Mouse (Mus musculus) gastrocnemius, adult 18-20 months (tissue): ENCODE results near the gene Myl3. TPM values are rescaled to one million over a fixed set of nuclear protein-coding genes. Genes with fewer than 3 reads are reported as not detected.

Experiments
- DNase-seq: peaks from one replicate; pipeline ENCODE4 v3.0.0; 2021; ENCODE audit warnings: low spot score
- total RNA-seq, 2 experiments: library from RNA; stranded (reverse); gene quantifications; 2 replicates each; pipeline ENCODE4 v1.2.3; 2021

Gene Myl3
- total RNA-seq, 2 experiments from 2014 or later = 624 to 860 TPM

DNA sequence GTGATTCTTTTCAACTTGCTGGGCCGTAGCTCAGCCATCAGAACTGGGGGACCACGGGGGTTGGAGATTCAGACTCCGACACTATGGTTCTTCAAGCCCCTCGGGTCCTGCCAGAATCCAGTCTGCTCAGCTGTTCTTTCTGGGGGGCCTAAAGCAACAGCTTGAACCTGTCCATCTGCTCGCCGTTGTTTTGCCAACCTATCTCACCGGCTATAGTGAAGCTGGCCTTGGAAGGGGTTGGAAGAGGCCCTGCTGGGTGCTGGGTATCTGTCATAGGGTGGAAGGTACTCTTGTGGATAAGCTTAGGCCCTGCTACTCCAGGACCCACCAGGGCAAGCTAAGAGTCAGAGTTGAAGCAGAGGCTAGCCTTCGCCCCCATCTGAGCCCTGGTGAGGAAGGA lies 19.2 kb downstream of the Myl3 start:
- no peak for DNase-seq

GRCm38 (mm10) chr9:110762763-110763162 lies 21.1 kb downstream of the Myl3 start:
- DNase-seq = no peak

DNA sequence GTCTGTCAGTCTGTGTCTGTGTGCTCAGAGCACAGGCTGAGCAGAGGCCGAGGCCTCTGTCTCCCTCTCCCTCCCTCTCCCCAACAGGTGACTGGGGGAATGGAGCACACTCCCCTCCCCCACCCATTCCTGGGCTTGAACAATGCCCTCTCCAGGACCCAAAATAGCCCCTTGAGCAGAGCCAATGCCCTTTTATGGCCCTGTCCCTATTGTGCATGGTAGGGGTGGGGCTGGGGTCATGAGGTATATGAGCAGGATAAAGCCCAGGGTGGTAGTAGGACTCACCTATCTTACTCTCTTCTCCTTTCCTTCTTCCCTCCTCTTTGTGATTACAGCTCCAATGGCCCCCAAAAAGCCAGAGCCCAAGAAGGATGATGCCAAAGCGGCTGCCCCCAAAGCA lies 21.7 kb downstream of the Myl3 start:
- DNase-seq = no peak

DNA sequence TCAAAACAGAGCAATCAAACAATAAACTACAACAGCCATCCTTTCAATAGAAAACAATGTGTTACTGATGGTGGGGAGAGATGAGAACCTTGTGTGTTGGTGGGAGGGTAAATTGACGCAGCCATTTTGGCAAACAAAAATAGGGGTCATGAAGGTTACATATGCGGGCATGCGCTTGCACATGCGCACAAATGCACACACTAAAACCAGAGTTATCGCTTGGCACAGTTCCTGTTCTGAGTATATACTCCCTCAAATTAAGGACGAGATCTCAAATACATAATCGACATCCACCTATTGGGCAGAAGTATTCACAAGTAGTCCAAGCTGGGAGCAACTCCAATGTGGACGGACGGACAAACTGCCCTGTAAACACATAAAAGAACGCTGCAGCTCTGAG lies 30.7 kb downstream of the Myl3 start:
- DNase-seq = no peak

DNA sequence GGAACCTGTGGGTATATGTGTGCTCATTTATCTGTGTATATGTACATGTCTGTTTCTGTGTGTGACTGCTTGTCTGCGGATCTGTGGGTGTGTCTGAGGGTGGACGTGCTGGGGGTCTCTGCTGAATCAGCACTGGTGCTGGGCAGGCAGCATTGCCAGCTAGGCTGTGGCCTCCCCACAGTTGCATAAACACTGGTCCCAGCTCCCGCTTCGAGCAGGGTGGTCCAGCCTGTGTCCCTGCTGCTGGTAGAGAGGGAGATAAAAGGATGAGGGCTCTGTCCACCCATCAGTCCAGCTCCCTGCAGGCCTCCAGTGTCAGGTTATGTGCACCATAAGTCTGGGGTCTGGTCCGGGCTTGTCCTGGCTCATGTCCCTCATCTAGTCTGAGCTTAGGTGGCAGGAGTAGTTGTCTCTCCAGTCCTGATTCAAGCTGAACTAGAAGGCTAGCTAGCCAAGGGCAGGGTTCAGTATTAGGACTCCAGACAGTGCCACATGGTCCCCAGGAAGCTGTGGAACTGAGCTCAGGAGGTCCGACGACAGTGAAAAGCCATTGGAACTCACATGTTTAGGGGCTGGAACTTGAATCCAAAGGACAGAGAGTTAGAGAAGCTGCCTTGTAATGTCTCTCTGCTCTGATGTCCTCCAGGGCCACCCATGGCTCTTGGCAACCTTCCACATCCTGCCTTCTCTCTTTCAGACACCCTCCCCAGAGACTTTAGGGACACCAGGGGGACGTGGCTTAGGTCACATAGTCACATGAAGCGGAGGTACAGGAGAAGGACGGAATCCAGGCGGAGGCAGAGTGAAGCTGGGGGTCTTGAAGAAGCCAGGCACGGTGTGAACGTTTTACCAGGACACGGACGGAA lies 33.0 kb downstream of the Myl3 start:
- DNase-seq = no peak

GRCm38 (mm10) chr9:110775269-110776022 lies 33.8 kb downstream of the Myl3 start:
- DNase-seq = no peak

DNA sequence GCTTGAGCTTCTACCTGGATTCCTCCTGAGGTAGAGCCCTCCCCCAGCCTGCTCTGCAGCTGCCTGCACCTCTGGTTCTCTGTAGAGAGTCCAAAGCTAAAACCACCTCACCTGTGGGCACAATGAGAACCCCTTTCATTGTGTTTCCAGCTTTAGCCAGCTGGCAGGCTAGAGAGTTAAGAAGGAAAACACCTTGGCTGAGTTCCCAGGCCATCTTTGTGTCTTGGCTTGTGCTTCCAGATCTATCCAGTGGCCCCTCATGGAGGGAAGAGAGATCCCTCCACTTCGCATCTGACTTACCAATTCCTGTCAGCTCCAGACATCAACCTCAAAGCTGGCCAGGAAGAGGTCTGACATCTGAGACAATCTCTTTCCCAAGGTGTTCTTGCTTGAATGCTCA lies 36.4 kb downstream of the Myl3 start:
- DNase-seq = no peak

GRCm38 (mm10) chr9:110778559-110778958 lies 36.9 kb downstream of the Myl3 start:
- no peak for DNase-seq

- no peak for DNase-seq
Measured at GRCm38 (mm10) chr9:110779242-110779913, 37.7 kb downstream of the Myl3 start.

DNA sequence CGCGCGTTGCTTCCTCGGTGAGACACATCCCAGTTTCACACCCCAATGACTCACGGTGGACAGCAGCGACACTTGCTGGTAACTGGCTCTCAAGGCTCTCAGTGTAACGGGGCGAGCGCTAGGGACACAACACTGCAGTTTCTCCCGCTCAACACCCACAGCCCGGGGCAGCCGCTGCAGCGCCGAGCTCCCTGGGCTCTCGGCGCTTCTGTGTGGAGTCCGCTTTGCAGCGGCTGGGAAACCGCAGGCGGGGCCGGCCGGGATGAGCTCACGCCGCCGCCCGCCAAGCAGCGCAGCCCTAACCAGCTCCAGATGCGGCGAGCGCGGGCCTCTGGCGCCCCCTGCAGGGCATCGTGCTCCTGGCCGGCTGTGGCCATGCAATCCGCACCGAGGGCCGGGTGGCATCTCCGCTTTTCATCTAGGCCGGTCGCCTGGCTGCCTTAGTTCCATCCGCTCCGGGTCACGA lies 39.6 kb downstream of the Myl3 start:
- peak; percentile 94 for DNase-seq

DNA sequence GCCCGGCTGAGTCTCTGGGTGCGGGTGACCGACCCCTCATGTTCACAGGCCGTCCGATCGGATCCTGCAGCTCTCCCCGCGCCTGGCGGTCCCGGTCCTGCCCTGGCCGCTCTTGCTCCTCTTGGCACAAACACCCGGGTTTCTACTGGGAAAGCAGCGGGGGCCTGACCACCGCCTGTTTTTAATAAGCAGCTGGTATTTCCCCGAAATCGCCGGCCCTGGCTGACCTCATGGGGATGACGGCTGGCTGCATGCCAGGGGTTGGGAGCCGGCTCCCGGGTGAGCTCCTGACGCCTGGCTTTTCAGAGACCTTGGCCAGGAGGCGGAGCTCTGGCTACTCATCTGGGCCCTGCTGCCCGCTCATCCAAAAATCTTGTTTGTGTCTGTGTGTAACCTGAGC lies 40.1 kb downstream of the Myl3 start:
- DNase-seq = peak; percentile 86

GRCm38 (mm10) chr9:110783611-110784010 lies 42.0 kb downstream of the Myl3 start:
- no peak for DNase-seq

DNA sequence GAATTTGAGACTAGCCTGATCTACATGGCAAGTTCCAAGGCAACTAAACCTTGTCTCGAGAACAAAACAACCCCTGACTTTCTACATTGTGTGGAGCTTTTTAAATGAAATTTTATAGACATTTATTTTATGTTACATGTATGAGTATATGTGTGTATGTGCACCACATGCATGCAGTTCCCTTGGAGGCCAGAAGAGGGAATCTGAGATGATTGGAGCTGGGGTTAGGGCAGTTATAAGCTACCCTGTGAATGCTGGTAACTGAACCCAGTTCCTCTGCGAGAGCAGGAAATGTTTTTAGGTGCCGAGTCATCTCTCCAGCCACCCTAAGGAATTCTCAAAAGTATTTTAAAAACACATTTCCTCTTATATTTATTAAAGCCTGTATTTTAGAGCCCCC lies 46.5 kb downstream of the Myl3 start:
- DNase-seq = no peak

DNA sequence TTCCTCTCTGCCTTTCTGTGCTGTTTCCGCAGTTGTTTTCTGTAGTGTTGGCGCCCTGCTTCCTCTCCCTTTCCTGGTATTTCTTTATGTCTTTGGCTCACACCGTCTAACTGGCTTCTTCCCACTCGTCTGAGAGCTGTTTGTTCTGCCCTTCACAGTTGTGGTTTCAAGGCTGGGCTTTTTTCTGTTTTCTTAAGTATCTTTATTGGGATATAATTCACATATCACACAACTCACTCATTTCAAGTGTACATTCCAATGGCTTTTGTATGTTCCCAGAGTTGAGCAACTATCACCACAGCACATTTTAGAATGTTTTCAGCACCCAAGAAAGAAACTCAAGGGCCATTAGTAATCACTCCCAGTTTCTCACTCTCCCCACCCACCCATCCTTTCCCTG lies 48.8 kb downstream of the Myl3 start:
- no peak for DNase-seq

DNA sequence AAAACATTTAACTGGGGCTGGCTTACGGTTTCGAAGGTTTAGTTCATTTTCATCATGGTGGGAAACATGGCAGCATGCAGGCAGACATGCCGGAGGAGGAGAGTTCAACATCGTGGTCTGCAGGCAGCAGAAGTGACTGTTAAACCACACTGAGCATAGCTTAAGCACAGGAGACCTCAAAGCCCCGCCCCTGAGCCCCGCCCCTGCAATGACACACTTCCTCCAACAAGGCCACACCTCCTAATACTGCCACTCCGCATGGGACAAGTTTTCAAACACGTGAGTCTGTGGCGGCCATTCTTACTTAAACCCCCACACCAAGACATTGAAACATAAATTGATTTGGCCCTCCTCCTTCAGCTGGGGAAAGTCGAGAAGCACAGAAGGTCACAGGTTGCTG lies 55.4 kb downstream of the Myl3 start:
- no peak for DNase-seq

DNA sequence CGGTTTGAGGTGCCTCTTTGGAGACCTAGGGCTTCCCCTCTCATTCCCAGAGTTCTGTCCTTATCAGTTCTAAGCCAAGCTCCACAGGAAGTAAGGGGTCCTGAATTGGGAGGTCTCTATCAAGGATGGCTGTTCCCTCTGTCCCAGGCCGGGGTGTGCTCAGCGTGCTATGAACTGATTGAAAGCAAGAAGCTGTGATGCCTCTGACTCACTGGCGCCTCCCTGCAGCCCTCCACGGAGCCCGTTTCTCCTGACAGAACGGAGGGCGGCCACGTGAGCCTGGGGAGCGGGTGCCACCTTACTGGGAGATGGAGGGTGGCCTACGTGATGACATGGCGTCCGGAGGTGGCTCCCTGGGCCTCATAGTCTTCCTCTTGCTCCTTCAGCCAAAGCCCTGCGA lies 56.2 kb downstream of the Myl3 start, which contains the start of gene Prss42:
TSS of gene Prss42 (plus strand) at position 301 of the 400 bp plus-strand sequence.
- DNase-seq = no peak

GRCm38 (mm10) chr9:110800834-110801479 lies 59.3 kb downstream of the Myl3 start:
- DNase-seq = no peak

- DNase-seq = no peak
Measured at GRCm38 (mm10) chr9:110803294-110803693, 61.6 kb downstream of the Myl3 start.

GRCm38 (mm10) chr9:110810051-110810450 lies 68.4 kb downstream of the Myl3 start:
- DNase-seq = no peak

DNA sequence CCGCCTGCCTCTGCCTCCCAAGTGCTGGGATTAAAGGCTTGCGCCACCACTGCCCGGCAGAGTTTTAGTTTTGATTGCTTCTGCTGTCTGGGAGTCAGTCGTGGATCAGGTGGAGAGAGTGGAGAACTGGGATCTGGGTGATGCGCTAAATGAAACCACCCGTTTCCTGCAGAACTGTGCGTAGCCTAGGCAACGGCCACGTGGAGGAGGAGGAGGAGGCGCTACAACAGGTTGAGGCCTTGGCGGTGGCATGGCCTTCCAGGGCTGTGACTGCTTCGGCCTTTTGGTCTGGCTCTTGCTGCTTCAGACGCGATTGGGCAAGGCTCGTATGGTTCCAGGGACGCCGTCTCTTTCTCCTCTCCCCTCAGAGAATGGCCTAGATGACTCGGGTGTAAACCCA lies 72.1 kb downstream of the Myl3 start, which contains the start of gene Prss44:
TSS of gene Prss44 (plus strand) at position 206 of the 400 bp plus-strand sequence.
- no peak for DNase-seq
